Mouse (Mus musculus) liver, adult 10 weeks (tissue): ENCODE data around the gene Tctex1d4. TPM values are rescaled to one million over a fixed set of nuclear protein-coding genes. Genes with fewer than 3 reads are reported as not detected.

Experiments used
- polyA plus RNA-seq: library from polyadenylated mRNA; stranded (reverse); fragments of 350-450 nt; fragmentation: Illumina TruSeq; extraction: RNeasy Lipid Tissue Mini Kit (QIAGEN cat#74804); gene quantifications from one replicate; pipeline ENCODE4 v1.2.3, GENCODE M21; 2014; ENCODE audit warnings: low read depth, low replicate concordance

Tctex1d4 gene
- not detected for polyA plus RNA-seq

GRCm38 (mm10) chr4:117126675-117127290 is at the start of gene Tctex1d4:
TSS of gene Tctex1d4 (plus strand) at chr4:117126794.

GRCm38 (mm10) chr4:117095551-117096452 is 30.8 kb upstream of the Tctex1d4 start, which contains the start of gene Ptch2:
TSS of gene Ptch2 (plus strand) at chr4:117096075.

GRCm38 (mm10) chr4:117125348-117125909 is 1.2 kb upstream of the Tctex1d4 start, which contains the start of gene Btbd19:
TSS of gene Btbd19 (minus strand) at chr4:117125725.

GRCm38 (mm10) chr4:117133817-117134600 is 7.4 kb downstream of the Tctex1d4 start, which contains the start of gene Plk3:
TSS of gene Plk3 (minus strand) at chr4:117133963.

GRCm38 (mm10) chr4:117155792-117156355 is 29.3 kb downstream of the Tctex1d4 start, which contains the start of gene Rps8:
TSS of gene Rps8 (minus strand) at chr4:117156243.

Other genes starting within 250 kb of the Tctex1d4 start
- 0.74 TPM for gene Zswim5, start 249.4 kb upstream of the Tctex1d4 start, polyA plus RNA-seq
- 15.4 TPM for gene Urod, start 132.4 kb upstream of the Tctex1d4 start, polyA plus RNA-seq
- 7.8 TPM for gene Hectd3, start 131.5 kb upstream of the Tctex1d4 start, polyA plus RNA-seq
- gene Eif2b3, start 107.4 kb upstream of the Tctex1d4 start, polyA plus RNA-seq: 10.9 TPM
- gene Ptch2, start 30.7 kb upstream of the Tctex1d4 start, polyA plus RNA-seq: not detected
- gene Btbd19, start 1.1 kb upstream of the Tctex1d4 start, polyA plus RNA-seq: 0.32 TPM
- 2.3 TPM for gene Plk3, start 7.2 kb downstream of the Tctex1d4 start, polyA plus RNA-seq
- 71.6 TPM for gene Rps8, start 29.4 kb downstream of the Tctex1d4 start, polyA plus RNA-seq
- not detected for gene Kif2c, start 55.8 kb downstream of the Tctex1d4 start, polyA plus RNA-seq
- gene Tmem53, start 125.2 kb downstream of the Tctex1d4 start, polyA plus RNA-seq: 1.5 TPM
- gene Armh1, start 125.3 kb downstream of the Tctex1d4 start, polyA plus RNA-seq: not detected